Mouse (Mus musculus) kidney, adult 2 months (tissue): Measurements from ENCODE around the gene P3h4.

Experiments used
- CTCF ChIP-seq: fragments of 200-500 bp; conservative IDR thresholded peaks from 2 replicates; pipeline ENCODE4 v1.5.1; 2011; ENCODE audit warnings: low read depth, mild to moderate bottlenecking, control low read depth, low read length, moderate library complexity, mixed read lengths; ENCODE audit not compliant: insufficient read depth, insufficient read length
- POLR2A ChIP-seq: fragments of 200-500 bp; IDR thresholded peaks from one replicate; pipeline ENCODE4 v1.6.1; 2011; ENCODE audit warnings: low read depth, low read length, control low read depth

DNA sequence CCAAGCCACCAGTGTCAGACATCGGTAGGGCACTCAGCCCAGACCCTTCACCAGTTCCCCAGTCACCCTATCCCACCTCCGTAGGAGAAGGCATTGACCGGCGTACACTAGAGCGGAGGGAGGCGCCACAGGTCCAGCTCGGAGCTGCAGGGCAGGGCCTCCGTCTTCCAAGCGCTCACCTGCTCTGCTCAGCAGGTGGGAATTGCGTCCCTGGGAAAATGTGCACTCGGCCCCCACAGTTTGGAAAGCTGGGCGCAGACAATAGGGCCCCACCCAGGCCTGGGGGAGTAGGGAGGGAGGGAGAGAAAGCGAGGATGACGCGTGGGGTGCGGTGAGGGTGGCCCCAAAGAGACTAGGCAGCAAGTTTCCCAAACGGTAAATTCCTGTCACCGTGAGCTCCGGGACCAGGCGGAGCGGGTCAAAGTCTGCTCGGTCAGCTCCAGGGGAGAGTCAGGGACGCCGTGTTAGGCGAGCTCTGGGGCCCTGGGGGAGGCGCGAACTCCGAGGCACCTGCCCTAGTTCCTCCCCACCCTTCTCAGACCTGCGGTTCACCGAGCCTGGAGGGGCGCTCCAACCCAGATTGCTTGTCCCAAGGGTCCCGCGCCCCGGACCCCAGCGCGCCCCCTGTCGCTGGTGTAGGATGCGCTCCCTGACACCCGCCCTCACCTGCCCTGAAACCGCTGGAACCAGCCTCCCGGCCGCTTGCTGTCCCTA lies 17.6 kb downstream of the P3h4 start:
- no peak for TF ChIP-seq POLR2A
- no peak for TF ChIP-seq CTCF
